Mouse (Mus musculus) myocyte (in vitro differentiated cells): ENCODE measurements around the gene Ruvbl2.

Experiments
- CEBPB ChIP-seq: IDR thresholded peaks from 2 replicates; pipeline ENCODE4 v1.6.1; 2011; ENCODE audit warnings: mild to moderate bottlenecking, moderate library complexity; ENCODE audit not compliant: poor library complexity, insufficient read depth, severe bottlenecking
- E2F4 ChIP-seq: IDR thresholded peaks from one replicate; pipeline ENCODE4 v1.6.1; 2011; ENCODE audit warnings: mild to moderate bottlenecking, control low read depth, moderate library complexity; ENCODE audit not compliant: insufficient read depth
- MAX ChIP-seq: IDR thresholded peaks from one replicate; pipeline ENCODE4 v1.6.1; 2011; ENCODE audit warnings: low read depth, mild to moderate bottlenecking, control low read depth
- MYOD1 ChIP-seq, 3 experiments: IDR thresholded peaks; one replicate each; pipeline ENCODE4 v1.6.1; 2011; ENCODE audit warnings: control low read depth in 2 of 3, low read depth in 2 of 3, mild to moderate bottlenecking in 2 of 3, moderate library complexity in 1 of 3; ENCODE audit not compliant: insufficient read length in 2 of 3, control insufficient read depth in 1 of 3
- MYOG ChIP-seq, 3 experiments: IDR thresholded peaks; one replicate each; pipeline ENCODE4 v1.6.1; 2011; ENCODE audit warnings: control low read depth in 2 of 3, low read depth in 2 of 3, mild to moderate bottlenecking in 2 of 3; ENCODE audit not compliant: insufficient read length in 2 of 3, control insufficient read depth in 1 of 3, insufficient read depth in 1 of 3
- POLR2A ChIP-seq: IDR thresholded peaks from one replicate; pipeline ENCODE4 v1.6.1; 2011; ENCODE audit warnings: low read depth, mild to moderate bottlenecking, control low read depth, moderate library complexity; ENCODE audit not compliant: insufficient read length
- POLR2AphosphoS2 ChIP-seq: IDR thresholded peaks from one replicate; pipeline ENCODE4 v1.6.1; 2011; ENCODE audit warnings: low read depth, control low read depth; ENCODE audit not compliant: insufficient read length
- SRF ChIP-seq: IDR thresholded peaks from one replicate; pipeline ENCODE4 v1.6.1; 2011; ENCODE audit warnings: low read depth; ENCODE audit not compliant: control insufficient read depth, insufficient read length
- TCF12 ChIP-seq: IDR thresholded peaks from one replicate; pipeline ENCODE4 v1.6.1; 2011; ENCODE audit warnings: mild to moderate bottlenecking, control low read depth; ENCODE audit not compliant: poor library complexity, insufficient read depth, severe bottlenecking
- USF1 ChIP-seq: IDR thresholded peaks from one replicate; pipeline ENCODE4 v1.6.1; 2011; ENCODE audit warnings: low read depth, mild to moderate bottlenecking, control low read depth, moderate library complexity

DNA sequence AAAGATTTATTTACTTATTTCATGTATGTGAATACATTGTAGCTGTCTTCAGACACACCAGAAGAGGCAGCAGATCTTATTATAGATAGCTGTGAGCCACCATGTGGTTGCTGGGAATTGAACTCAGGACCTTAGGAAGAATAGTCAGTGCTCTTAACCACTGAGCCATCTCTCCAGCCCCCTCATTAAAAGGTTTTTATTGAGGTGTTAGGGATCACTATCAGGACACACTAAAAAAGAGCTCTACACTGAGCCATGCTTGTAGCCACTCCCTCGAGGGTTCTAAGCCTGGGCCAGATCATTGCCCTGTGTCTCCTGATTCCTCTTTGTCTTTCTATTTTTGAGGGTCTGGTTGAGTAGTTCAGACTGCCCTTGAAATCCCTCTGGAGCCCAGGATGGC is 38.6 kb upstream of the Ruvbl2 start:
- TF ChIP-seq TCF12 (no peak), POLR2A (no peak), CEBPB (no peak), SRF (no peak), MYOG (IDR thresholded peaks at IDR 0.05; ENCODE audit: control insufficient read depth in 1 of 3, insufficient read depth in 1 of 3, insufficient read length in 2 of 3, low read depth in 2 of 3) (no peak), E2F4 (no peak), POLR2AphosphoS2 (no peak), MYOD1 (IDR thresholded peaks at IDR 0.05; ENCODE audit: control insufficient read depth in 1 of 3, insufficient read length in 2 of 3, low read depth in 2 of 3) (no peak), USF1 (no peak), MAX (no peak)
